Mouse (Mus musculus) heart, embryonic 15.5 days (tissue): ENCODE measurements around the gene Slc10a6. TPM values are rescaled to one million over a fixed set of nuclear protein-coding genes. Genes with fewer than 3 reads are reported as not detected.

Experiments used
- ATAC-seq: fragments of 200-750 bp; cut with Nextera tagmentation; replicated peaks from 2 replicates; pipeline ENCODE4 v1.8.0; 2017; ENCODE audit warnings: low read depth, moderate TSS enrichment; ENCODE audit not compliant: insufficient number of reproducible peaks, insufficient read depth, low FRiP score
- H3K27ac ChIP-seq: fragments of 300-500 bp; sonication (generic); 2 replicates; pipeline ENCODE4 v1.5.1; 2015; ENCODE audit warnings: mild to moderate bottlenecking, inconsistent platforms
- H3K27me3 ChIP-seq: fragments of 300-500 bp; sonication (generic); 2 replicates; pipeline ENCODE4 v1.6.1; 2015; ENCODE audit warnings: inconsistent platforms
- H3K36me3 ChIP-seq: fragments of 300-500 bp; sonication (generic); 2 replicates; pipeline ENCODE4 v1.6.1; 2015; ENCODE audit warnings: mild to moderate bottlenecking, inconsistent platforms
- H3K4me1 ChIP-seq: fragments of 300-500 bp; sonication (generic); replicated peaks from 2 replicates; pipeline ENCODE4 v1.6.1; 2015; ENCODE audit warnings: inconsistent platforms
- H3K4me2 ChIP-seq: fragments of 300-500 bp; sonication (generic); 2 replicates; pipeline ENCODE4 v1.6.1; 2015; ENCODE audit warnings: inconsistent platforms, mild to moderate bottlenecking, moderate library complexity
- H3K4me3 ChIP-seq: fragments of 300-500 bp; sonication (generic); 2 replicates; pipeline ENCODE4 v1.5.1; 2015; ENCODE audit warnings: mild to moderate bottlenecking, inconsistent platforms
- H3K9ac ChIP-seq: fragments of 300-500 bp; sonication (generic); 2 replicates; pipeline ENCODE4 v1.6.1; 2015; ENCODE audit warnings: mild to moderate bottlenecking, inconsistent platforms
- H3K9me3 ChIP-seq: fragments of 300-500 bp; sonication (generic); replicated peaks from 2 replicates; pipeline ENCODE4 v1.6.1; 2016; ENCODE audit warnings: inconsistent platforms
- WGBS: fragments of 180-500 bp; shearing (Covaris S2); methylation state at CpG from one replicate; pipeline ENCODE4 v1.1.7; 2015; ENCODE audit warnings: mixed read lengths; 5-methylcytosine and 5-hydroxymethylcytosine counted together
- polyA plus RNA-seq: library from polyadenylated mRNA; unstranded; fragments of >200 nt; fragmentation: Nextera tagmentation; extraction: Ambion mirVana; gene quantifications from 2 replicates; pipeline ENCODE4 v1.2.1, GENCODE M21; 2015

The Slc10a6 gene
- polyA plus RNA-seq, 1 experiment from 2014 or later: 1.7 TPM

GRCm38 (mm10) chr5:103595394-103596226 is 33.6 kb downstream of the Slc10a6 start:
- H3K27ac ChIP-seq: peak overlapping the region; percentile 75
- no peak overlapping the region for H3K4me3 ChIP-seq
- ATAC-seq: peak; percentile 50
- no peak overlapping the region for H3K9ac ChIP-seq
- 28% methylated on average over 13 of the region's 13 CpGs for WGBS
- H3K4me2 ChIP-seq: no peak overlapping the region
- no peaks in the 10 kb centered on the region for H3K36me3 ChIP-seq
- H3K9me3 ChIP-seq: no peaks in the 10 kb centered on the region
- no peaks in the 10 kb centered on the region for H3K27me3 ChIP-seq
- H3K4me1 ChIP-seq: peaks cover 25% of the 10 kb centered on the region

GRCm38 (mm10) chr5:103593575-103593974 is 35.6 kb downstream of the Slc10a6 start:
- Histone ChIP-seq H3K9ac (no peak overlapping the region), H3K4me2 (no peak overlapping the region), H3K4me3 (no peak overlapping the region), H3K36me3 (no peaks in the 10 kb centered on the region), H3K9me3 (no peaks in the 10 kb centered on the region), H3K27me3 (no peaks in the 10 kb centered on the region), H3K27ac (no peak overlapping the region), H3K4me1 (peaks cover 18% of the 10 kb centered on the region)
- ATAC-seq: no peak
- WGBS: 81% methylated on average over 9 of the region's 9 CpGs

GRCm38 (mm10) chr5:103592706-103593105 is 36.5 kb downstream of the Slc10a6 start:
- WGBS: 67% methylated on average over 8 of the region's 8 CpGs
- peaks cover 14% of the 10 kb centered on the region for H3K4me1 ChIP-seq
- H3K27me3 ChIP-seq: no peaks in the 10 kb centered on the region
- H3K9me3 ChIP-seq: no peaks in the 10 kb centered on the region
- no peak for ATAC-seq
- no peak overlapping the region for H3K4me2 ChIP-seq
- peaks cover 8% of the 10 kb centered on the region; the same call in 1 of the 2 replicates for H3K36me3 ChIP-seq
- H3K9ac ChIP-seq: no peak overlapping the region
- no peak overlapping the region for H3K27ac ChIP-seq
- H3K4me3 ChIP-seq: no peak overlapping the region

GRCm38 (mm10) chr5:103591846-103592245 is 37.4 kb downstream of the Slc10a6 start:
- no peak for ATAC-seq
- peaks cover 8% of the 10 kb centered on the region; the same call in 1 of the 2 replicates for H3K36me3 ChIP-seq
- H3K4me3 ChIP-seq: no peak overlapping the region
- no peak overlapping the region for H3K9ac ChIP-seq
- peaks cover 19% of the 10 kb centered on the region for H3K4me1 ChIP-seq
- no peaks in the 10 kb centered on the region for H3K9me3 ChIP-seq
- H3K27ac ChIP-seq: 0 out of 2 replicates have a peak overlapping the region, but pooled peaks have one; percentile 11
- H3K4me2 ChIP-seq: no peak overlapping the region
- no peaks in the 10 kb centered on the region for H3K27me3 ChIP-seq
- 41% methylated on average over 7 of the region's 7 CpGs for WGBS

- Histone ChIP-seq H3K36me3 (peaks cover 8% of the 10 kb centered on the region), H3K27me3 (no peaks in the 10 kb centered on the region), H3K4me2 (0 out of 2 replicates have a peak overlapping the region, but pooled peaks have one; percentile 8), H3K4me1 (peaks cover 8% of the 10 kb centered on the region; the same call in 1 of the 2 replicates), H3K27ac (no peak overlapping the region), H3K4me3 (no peak overlapping the region), H3K9me3 (no peaks in the 10 kb centered on the region), H3K9ac (no peak overlapping the region)
- ATAC-seq: no peak
- 78% methylated on average over 7 of the region's 7 CpGs for WGBS
Measured at GRCm38 (mm10) chr5:103587219-103587618, 42.0 kb downstream of the Slc10a6 start.

GRCm38 (mm10) chr5:103579680-103580420 is 49.4 kb downstream of the Slc10a6 start:
- Histone ChIP-seq H3K4me3 (no peak overlapping the region), H3K4me2 (no peak overlapping the region), H3K36me3 (peaks cover 6% of the 10 kb centered on the region; the same call in 1 of the 2 replicates), H3K9me3 (no peaks in the 10 kb centered on the region), H3K27ac (no peak overlapping the region), H3K9ac (no peak overlapping the region), H3K4me1 (no peaks in the 10 kb centered on the region), H3K27me3 (no peaks in the 10 kb centered on the region)
- WGBS: 69% methylated on average over 11 of the region's 11 CpGs
- ATAC-seq: no peak

GRCm38 (mm10) chr5:103569446-103569845 is 59.8 kb downstream of the Slc10a6 start:
- Histone ChIP-seq H3K4me1 (no peaks in the 10 kb centered on the region), H3K4me2 (no peak overlapping the region), H3K27ac (no peak overlapping the region), H3K4me3 (no peak overlapping the region), H3K27me3 (no peaks in the 10 kb centered on the region), H3K36me3 (peaks cover 7% of the 10 kb centered on the region; the same call in 1 of the 2 replicates), H3K9ac (no peak overlapping the region), H3K9me3 (no peaks in the 10 kb centered on the region)
- WGBS: 88% methylated on average over 9 of the region's 9 CpGs
- ATAC-seq: no peak

- no peaks in the 10 kb centered on the region for H3K27me3 ChIP-seq
- no peak overlapping the region for H3K4me2 ChIP-seq
- peaks cover 7% of the 10 kb centered on the region; the same call in 1 of the 2 replicates for H3K36me3 ChIP-seq
Measured at GRCm38 (mm10) chr5:103568034-103568433, 61.2 kb downstream of the Slc10a6 start.

GRCm38 (mm10) chr5:103560546-103560945 is 68.7 kb downstream of the Slc10a6 start:
- no peak overlapping the region for H3K4me2 ChIP-seq
- 92% methylated on average over 9 of the region's 9 CpGs for WGBS
- no peaks in the 10 kb centered on the region for H3K9me3 ChIP-seq
- H3K4me1 ChIP-seq: no peaks in the 10 kb centered on the region
- H3K9ac ChIP-seq: no peak overlapping the region
- H3K27me3 ChIP-seq: no peaks in the 10 kb centered on the region
- no peak overlapping the region for H3K4me3 ChIP-seq
- H3K27ac ChIP-seq: no peak overlapping the region
- no peak for ATAC-seq
- H3K36me3 ChIP-seq: peaks cover 37% of the 10 kb centered on the region

More at GRCm38 (mm10) chr5:103568034-103568433, 61.2 kb downstream of the Slc10a6 start:
- WGBS: 80% methylated on average over 4 of the region's 4 CpGs
- Histone ChIP-seq H3K9ac (no peak overlapping the region), H3K27ac (no peak overlapping the region), H3K4me1 (no peaks in the 10 kb centered on the region), H3K4me3 (no peak overlapping the region), H3K9me3 (no peaks in the 10 kb centered on the region)
- ATAC-seq: no peak
